Mouse (Mus musculus): ENCODE data around the gene 1700061G19Rik. TPM values are rescaled to one million over a fixed set of nuclear protein-coding genes. Genes with fewer than 3 reads are reported as not detected.
A peak's percentile ranks its signal among the peaks of the same experiment; 100 is the strongest.

1700061G19Rik gene
- total and polyA plus RNA-seq, 3 experiments = 0.08 to 0.29 TPM; not detected in 1

- Histone ChIP-seq H3K27ac (ENCODE audit: insufficient read depth, low read depth) (no peak overlapping the region), H3K79me2 (replicated peaks; ENCODE audit: control insufficient read depth, extremely low read depth, insufficient read depth, poor library complexity, severe bottlenecking) (no peaks in the 10 kb centered on the region), H3K4me3 (replicated peaks in 1 of 3; ENCODE audit: low read depth in 2 of 3, low read length in 2 of 3, poor library complexity in 1 of 3) (no peak overlapping the region), H3K9ac (ENCODE audit: insufficient read depth, low read depth) (no peak overlapping the region), H3K4me2 (ENCODE audit: insufficient read depth, low read depth, poor library complexity, severe bottlenecking) (no peak overlapping the region), H3K27me3 (replicated peaks) (peaks cover 1% of the 10 kb centered on the region), H3K9me3 (replicated peaks; ENCODE audit: low read length) (no peaks in the 10 kb centered on the region), H3K4me1 (ENCODE audit: control insufficient read depth in 1 of 2, insufficient read depth in 2 of 2) (0 out of 4 replicates have a peak, but pooled peaks cover 2 to 3% of the 10 kb centered on the region in 2 experiments), H3K36me3 (replicated peaks in 1 of 2; ENCODE audit: control insufficient read depth in 1 of 2, insufficient read depth in 1 of 2, low read length in 1 of 2) (no peaks in the 10 kb centered on the region)
- in situ Hi-C loops (cut with MboI; ENCODE audit: low pct_ligation_motif_present, low pct_unique_long_range_greater_than_20kb, low sequenced_read_pairs) = no loop called here
- dilution Hi-C loops (cut with MboI; ENCODE audit: extremely low pct_ligation_motif_present, extremely low pct_unique_long_range_greater_than_20kb, low sequenced_read_pairs) = no loop called here
- DNase-seq (ENCODE audit: extremely low read depth) = no peak
- TF ChIP-seq TCF12 (IDR thresholded peaks at IDR 0.05; ENCODE audit: low read depth, low read length) (no peak), USF2 (conservative IDR thresholded peaks at IDR 0.05; ENCODE audit: low read depth, low read length) (0 out of 2 replicates have a peak, but pooled peaks have one; percentile 10), MAFK (IDR thresholded peaks at IDR 0.05; ENCODE audit: insufficient replicate concordance, low read length) (no peak), USF1 (IDR thresholded peaks at IDR 0.05; ENCODE audit: low read depth, low read length) (peak; percentile 21; the same call in 1 of the 2 replicates), UBTF (IDR thresholded peaks at IDR 0.05; ENCODE audit: low read depth, low read length) (no peak)
Measured at GRCm38 (mm10) chr17:56876465-56876864, 1.2 kb downstream of the 1700061G19Rik start.

- Histone ChIP-seq H3K4me2 (ENCODE audit: insufficient read depth, low read depth, poor library complexity, severe bottlenecking) (no peak overlapping the region), H3K9me3 (replicated peaks; ENCODE audit: low read length) (no peaks in the 10 kb centered on the region), H3K27me3 (replicated peaks) (peaks cover 1% of the 10 kb centered on the region), H3K27ac (ENCODE audit: insufficient read depth, low read depth) (no peak overlapping the region), H3K9ac (ENCODE audit: insufficient read depth, low read depth) (no peak overlapping the region), H3K4me3 (replicated peaks in 1 of 3; ENCODE audit: low read depth in 2 of 3, low read length in 2 of 3, poor library complexity in 1 of 3) (no peak overlapping the region), H3K4me1 (ENCODE audit: control insufficient read depth in 1 of 2, insufficient read depth in 2 of 2) (0 out of 4 replicates have a peak, but pooled peaks cover 2 to 3% of the 10 kb centered on the region in 2 experiments), H3K36me3 (replicated peaks in 1 of 2; ENCODE audit: control insufficient read depth in 1 of 2, insufficient read depth in 1 of 2, low read length in 1 of 2) (no peaks in the 10 kb centered on the region), H3K79me2 (replicated peaks; ENCODE audit: control insufficient read depth, extremely low read depth, insufficient read depth, poor library complexity, severe bottlenecking) (no peaks in the 10 kb centered on the region)
- in situ Hi-C loops (cut with MboI; ENCODE audit: low pct_ligation_motif_present, low pct_unique_long_range_greater_than_20kb, low sequenced_read_pairs) (no loop called here), dilution Hi-C loops (cut with MboI; ENCODE audit: extremely low pct_ligation_motif_present, extremely low pct_unique_long_range_greater_than_20kb, low sequenced_read_pairs) (no loop called here)
- TF ChIP-seq CHD2 (IDR thresholded peaks at IDR 0.05; ENCODE audit: low read length) = no peak
- TF ChIP-seq POLR2AphosphoS2 (IDR thresholded peaks at IDR 0.05; ENCODE audit: low read depth, low read length) = no peak
- TF ChIP-seq BHLHE40 (IDR thresholded peaks at IDR 0.05; ENCODE audit: low read depth, low read length) = no peak
- no peak for TF ChIP-seq MAZ (IDR thresholded peaks at IDR 0.05; ENCODE audit: low read depth, low read length)
- TF ChIP-seq NELFE (IDR thresholded peaks at IDR 0.05; ENCODE audit: low read depth, low read length) = no peak
- no peak for TF ChIP-seq MAX (IDR thresholded peaks at IDR 0.05; ENCODE audit: low read length)
- DNase-seq (ENCODE audit: extremely low read depth) = no peak
Measured at GRCm38 (mm10) chr17:56876981-56877380, 1.7 kb downstream of the 1700061G19Rik start.

- H3K9ac ChIP-seq (ENCODE audit: insufficient read depth, low read depth) = no peak overlapping the region
- H3K27me3 ChIP-seq (replicated peaks) = peaks cover 1% of the 10 kb centered on the region
- no peaks in the 10 kb centered on the region for H3K9me3 ChIP-seq (replicated peaks; ENCODE audit: low read length)
- no peak for TF ChIP-seq HCFC1 (IDR thresholded peaks at IDR 0.05; ENCODE audit: low read depth, low read length)
- no peak for TF ChIP-seq MAFK (IDR thresholded peaks at IDR 0.05; ENCODE audit: insufficient replicate concordance, low read length)
- TF ChIP-seq ETS1 (conservative IDR thresholded peaks at IDR 0.05; ENCODE audit: low read depth, low read length) = no peak
- no peak for TF ChIP-seq E2F4 (IDR thresholded peaks at IDR 0.05; ENCODE audit: insufficient replicate concordance, low read depth, low read length)
- no peak for TF ChIP-seq ZMIZ1 (IDR thresholded peaks at IDR 0.05; ENCODE audit: low read depth, low read length)
- TF ChIP-seq NELFE (IDR thresholded peaks at IDR 0.05; ENCODE audit: low read depth, low read length) = no peak
- no peak for TF ChIP-seq TBP (conservative IDR thresholded peaks at IDR 0.05; ENCODE audit: low read depth, low read length)
- no peak for TF ChIP-seq JUN (IDR thresholded peaks at IDR 0.05; ENCODE audit: insufficient read depth, low read depth, low read length)
- TF ChIP-seq RCOR1 (conservative IDR thresholded peaks at IDR 0.05; ENCODE audit: low read depth, low read length) = no peak
- H3K36me3 ChIP-seq (replicated peaks in 1 of 2; ENCODE audit: control insufficient read depth in 1 of 2, insufficient read depth in 1 of 2, low read length in 1 of 2) = no peaks in the 10 kb centered on the region
- H3K79me2 ChIP-seq (replicated peaks; ENCODE audit: control insufficient read depth, extremely low read depth, insufficient read depth, poor library complexity, severe bottlenecking) = no peaks in the 10 kb centered on the region
- H3K4me3 ChIP-seq (replicated peaks in 1 of 3; ENCODE audit: low read depth in 2 of 3, low read length in 2 of 3, poor library complexity in 1 of 3) = no peak overlapping the region
- in situ Hi-C loops (cut with MboI; ENCODE audit: low pct_ligation_motif_present, low pct_unique_long_range_greater_than_20kb, low sequenced_read_pairs) (no loop called here), dilution Hi-C loops (cut with MboI; ENCODE audit: extremely low pct_ligation_motif_present, extremely low pct_unique_long_range_greater_than_20kb, low sequenced_read_pairs) (no loop called here)
- DNase-seq (ENCODE audit: extremely low read depth) = no peak
- 0 out of 4 replicates have a peak, but pooled peaks cover 2 to 3% of the 10 kb centered on the region in 2 experiments for H3K4me1 ChIP-seq (ENCODE audit: control insufficient read depth in 1 of 2, insufficient read depth in 2 of 2)
- no peak overlapping the region for H3K27ac ChIP-seq (ENCODE audit: insufficient read depth, low read depth)
- no peak overlapping the region for H3K4me2 ChIP-seq (ENCODE audit: insufficient read depth, low read depth, poor library complexity, severe bottlenecking)
Measured at GRCm38 (mm10) chr17:56877426-56877825, 2.1 kb downstream of the 1700061G19Rik start.

Measured in CH12.LX (cell line).